Mouse (Mus musculus) ES-E14 (cell line): ENCODE measurements around the gene Ddb1. TPM values are rescaled to one million over a fixed set of nuclear protein-coding genes. Genes with fewer than 3 reads are reported as not detected.

Experiments used
- DNase-seq: peaks from one replicate; pipeline ENCODE4 v3.0.0-alpha.2; 2013; ENCODE audit warnings: low read depth, low spot score
- H3K27ac ChIP-seq: 2 replicates; pipeline ENCODE4 v1.5.1; 2012; ENCODE audit warnings: low read depth, mild to moderate bottlenecking, low read length, moderate library complexity, mixed read lengths; ENCODE audit not compliant: poor library complexity, insufficient read depth, severe bottlenecking
- H3K36me3 ChIP-seq: 2 replicates; pipeline ENCODE4 v1.6.1; 2012; ENCODE audit warnings: mild to moderate bottlenecking, low read length, moderate library complexity, mixed read lengths; ENCODE audit not compliant: control insufficient read depth, poor library complexity, insufficient read depth, severe bottlenecking
- H3K4me1 ChIP-seq, 2 experiments: fragments of 150-350 bp in 1 of 2; sonication (generic) in 1 of 2; 2 replicates each; pipeline ENCODE4 v1.6.1; 2012; ENCODE audit warnings: low read length in 2 of 2, mild to moderate bottlenecking in 1 of 2, mixed read lengths in 1 of 2; ENCODE audit not compliant: control insufficient read depth in 2 of 2, insufficient read depth in 2 of 2, poor library complexity in 1 of 2
- H3K4me3 ChIP-seq, 2 experiments: fragments of 150-350 bp in 1 of 2; sonication (generic) in 1 of 2; 2 replicates each; pipeline ENCODE4 v1.5.1; 2012; ENCODE audit warnings: low read length in 2 of 2, low read depth in 1 of 2, mild to moderate bottlenecking in 1 of 2, mixed read lengths in 1 of 2; ENCODE audit not compliant: insufficient read depth in 1 of 2, poor library complexity in 1 of 2, severe bottlenecking in 1 of 2
- H3K9ac ChIP-seq: 2 replicates; pipeline ENCODE4 v1.6.1; 2012; ENCODE audit warnings: low read depth, mild to moderate bottlenecking, low read length, mixed read lengths; ENCODE audit not compliant: poor library complexity, insufficient read depth, severe bottlenecking
- H3K9me3 ChIP-seq: fragments of 150-350 bp; sonication (generic); 2 replicates; pipeline ENCODE4 v1.6.1; 2012; ENCODE audit warnings: low read depth, mild to moderate bottlenecking, low read length; ENCODE audit not compliant: control insufficient read depth, insufficient read depth
- CHD2 ChIP-seq: IDR thresholded peaks from 2 replicates; pipeline ENCODE4 v1.6.1; 2014; ENCODE audit warnings: mild to moderate bottlenecking, low read depth, low read length, inconsistent platforms
- HCFC1 ChIP-seq: IDR thresholded peaks from 2 replicates; pipeline ENCODE4 v1.6.1; 2012; ENCODE audit warnings: low read length, inconsistent platforms, borderline replicate concordance; ENCODE audit not compliant: insufficient read depth
- MAFK ChIP-seq: IDR thresholded peaks from 2 replicates; pipeline ENCODE4 v1.6.1; 2014; ENCODE audit warnings: mild to moderate bottlenecking, low read depth, low read length, inconsistent platforms; ENCODE audit not compliant: insufficient read depth
- ZC3H11A ChIP-seq: IDR thresholded peaks from 2 replicates; pipeline ENCODE4 v1.6.1; 2012; ENCODE audit warnings: low read depth, mild to moderate bottlenecking, inconsistent platforms, low read length, borderline replicate concordance
- ZNF384 ChIP-seq: IDR thresholded peaks from 2 replicates; pipeline ENCODE4 v1.6.1; 2012; ENCODE audit warnings: low read depth, low read length, inconsistent platforms
- in situ Hi-C, 2 experiments: fragments of 600-800 bp; cut with MboI; formaldehyde crosslinking; loops; one replicate each; pipeline ENCODE4 v1.15.1; 2025; ENCODE audit warnings: low sequenced_read_pairs in 2 of 2, inconsistent platforms in 1 of 2; ENCODE audit not compliant: unreplicated experiment in 2 of 2
- total RNA-seq: library from RNA; depleted of rRNA; stranded (reverse); fragments of 300-350 nt; gene quantifications from 2 replicates; pipeline ENCODE4 v1.2.3, GENCODE M21; 2012; rRNA removed

Ddb1 gene
- total RNA-seq, 1 experiment: 635 TPM

DNA sequence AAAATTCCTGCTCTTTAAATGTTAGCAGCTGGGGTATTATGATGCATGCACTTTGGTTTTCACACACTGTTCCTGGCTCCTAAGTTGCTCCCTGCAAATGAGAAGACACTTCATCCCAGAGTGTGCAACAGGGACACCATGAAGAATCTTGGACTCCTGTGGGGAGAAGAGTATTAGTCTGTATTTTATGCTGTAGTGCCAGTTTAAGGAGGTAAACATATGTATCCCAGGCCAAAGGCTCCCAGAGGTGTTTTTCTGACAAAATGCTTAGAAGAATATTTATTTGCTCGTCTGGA lies 73.6 kb downstream of the Ddb1 start:
- Histone ChIP-seq H3K4me3 (no peak overlapping the region), H3K4me1 (peaks cover 2 to 7% of the 10 kb centered on the region in 2 experiments; a peak in 3 of 4 replicates), H3K9me3 (no peaks in the 10 kb centered on the region), H3K36me3 (no peaks in the 10 kb centered on the region), H3K9ac (no peak overlapping the region), H3K27ac (no peak overlapping the region)
- no peak for DNase-seq
- TF ChIP-seq CHD2 (no peak), ZNF384 (no peak), ZC3H11A (no peak), HCFC1 (no peak), MAFK (no peak)
- in situ Hi-C loops: no loop called here

Other genes with a start within 250 kb of the Ddb1 start
- gene Syt7, start 216.2 kb upstream of the Ddb1 start, total RNA-seq: 2.6 and 3.5 TPM in 2 replicates
- 0.27 and 0.37 TPM in 2 replicates for gene Lrrc10b, start 147.9 kb upstream of the Ddb1 start, total RNA-seq
- gene Ppp1r32, start 122.4 kb upstream of the Ddb1 start, total RNA-seq: 0.48 and 0.62 TPM in 2 replicates
- 37.7 and 38.0 TPM in 2 replicates for gene Cpsf7, start 80.1 kb upstream of the Ddb1 start, total RNA-seq
- 24.3 and 31.3 TPM in 2 replicates for gene Sdhaf2, start 79.2 kb upstream of the Ddb1 start, total RNA-seq
- 29.2 and 30.1 TPM in 2 replicates for gene Tmem216, start 49.1 kb upstream of the Ddb1 start, total RNA-seq
- 12.9 and 14.9 TPM in 2 replicates for gene Cyb561a3, start 28.2 kb upstream of the Ddb1 start, total RNA-seq
- 22.4 and 29.8 TPM in 2 replicates for gene Tmem138, start 28.0 kb upstream of the Ddb1 start, total RNA-seq
- gene Tkfc, start 327 bp downstream of the Ddb1 start, total RNA-seq: 12.2 and 14.4 TPM in 2 replicates
- gene Vwce, start 28.9 kb downstream of the Ddb1 start, total RNA-seq: 0.49 and 0.63 TPM in 2 replicates
- gene Pga5, start 72.7 kb downstream of the Ddb1 start, total RNA-seq: 3.1 and 4.9 TPM in 2 replicates
- 6.2 and 6.6 TPM in 2 replicates for gene Vps37c, start 83.4 kb downstream of the Ddb1 start, total RNA-seq
- not detected in 2 replicates for gene Cd5, start 133.7 kb downstream of the Ddb1 start, total RNA-seq
- gene Cd6, start 224.7 kb downstream of the Ddb1 start, total RNA-seq: 3.4 and 4.9 TPM in 2 replicates
- gene Slc15a3, start 234.4 kb downstream of the Ddb1 start, total RNA-seq: 2.2 and 5.6 TPM in 2 replicates